Mouse (Mus musculus) kidney, postnatal 25 days (tissue): ENCODE measurements around the gene Olfr68.
"Not testable (repeated sequence)": the region's sequence is repeated elsewhere in the genome, so short reads cannot be mapped to it uniquely, and the experiment has no call there.

Experiments used
- DNase-seq, 2 experiments: peaks; one replicate each; pipeline ENCODE4 v3.0.0; 2021; ENCODE audit warnings: mixed read lengths in 2 of 2

Gene Olfr68

GRCm38 (mm10) chr7:103762212-103762611 lies 17.3 kb downstream of the Olfr68 start:
- not testable (repeated sequence) for DNase-seq

GRCm38 (mm10) chr7:103757233-103757632 lies 22.3 kb downstream of the Olfr68 start, which contains the start of gene Olfr630:
Gene Olfr630 (minus strand): TSS chr7:103757333.
- DNase-seq = no peak

DNA sequence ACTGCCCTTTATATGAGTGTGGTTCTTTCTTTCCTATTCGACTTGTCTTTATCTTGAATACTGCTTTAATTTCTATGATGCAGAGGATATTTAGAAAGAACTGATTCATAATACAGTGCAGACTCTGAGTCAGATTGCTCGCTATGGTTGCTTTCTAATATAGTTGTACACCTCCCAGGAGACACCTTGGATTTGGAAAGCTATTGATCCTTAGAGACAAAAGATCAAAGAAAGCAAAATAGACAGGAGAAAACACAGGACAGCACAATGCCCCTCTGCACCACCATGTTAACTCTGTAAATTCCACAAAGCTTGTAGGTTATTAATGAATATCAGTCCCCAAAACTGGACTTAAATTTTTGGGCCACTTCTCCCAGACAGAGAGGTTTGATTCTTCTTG lies 34.7 kb downstream of the Olfr68 start, which contains the start of gene Olfr629:
Gene Olfr629, minus strand, starts transcription at position 101 of the 400 bp plus-strand sequence.
- DNase-seq = no peak

DNA sequence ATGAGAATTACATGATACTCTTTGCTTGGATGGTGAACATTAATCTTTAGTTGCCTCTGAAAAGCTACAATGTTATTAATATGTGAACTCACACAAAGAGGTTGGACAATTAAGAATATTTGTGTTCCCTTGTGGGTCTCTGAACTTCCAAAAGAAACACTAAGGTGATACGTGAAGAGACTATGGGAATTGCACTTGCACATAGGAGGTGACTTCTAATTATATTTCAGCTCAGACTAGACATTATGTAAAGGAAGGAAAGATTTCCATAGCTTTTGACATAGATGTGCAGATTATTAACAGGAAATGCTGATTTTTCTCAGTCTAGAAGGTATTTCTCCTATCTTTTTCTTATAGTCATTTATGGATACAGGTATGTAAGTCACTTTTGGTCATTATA lies 49.4 kb downstream of the Olfr68 start, which contains the start of gene Olfr628:
Gene Olfr628, plus strand, starts transcription at position 301 of the 400 bp plus-strand sequence.
- DNase-seq = no peak
